Mouse (Mus musculus): ENCODE data around the gene Pex6.

DNA sequence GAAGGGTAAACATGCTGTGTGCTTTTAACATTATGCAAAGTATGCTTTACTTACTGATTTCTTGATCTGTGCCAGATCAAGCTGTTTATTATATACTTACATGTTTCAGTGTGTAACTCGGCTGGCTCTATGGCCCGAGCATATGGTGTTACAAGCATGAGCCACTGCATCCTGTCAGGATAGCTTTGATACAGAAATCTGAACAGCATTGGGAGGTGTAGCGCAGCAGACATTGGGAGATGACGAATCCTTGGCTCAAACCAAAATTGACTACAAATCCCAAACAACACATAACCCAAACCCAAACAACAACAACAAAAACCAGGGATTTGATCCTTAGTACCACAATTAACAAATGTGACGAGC lies 60.8 kb downstream of the Pex6 start:
- no peak for TF ChIP-seq ELF1 (IDR thresholded peaks at IDR 0.05; ENCODE audit: low read depth, low read length)
- no peak for TF ChIP-seq UBTF (IDR thresholded peaks at IDR 0.05; ENCODE audit: low read depth, low read length)
- TF ChIP-seq CTCF (conservative IDR thresholded peaks at IDR 0.05 in 1 of 2, IDR thresholded peaks at IDR 0.05 in 1 of 2; ENCODE audit: low read depth in 2 of 2, low read length in 2 of 2) = no peak
- TF ChIP-seq ZC3H11A (IDR thresholded peaks at IDR 0.05; ENCODE audit: low read depth, low read length) = no peak
- TF ChIP-seq ZNF384 (IDR thresholded peaks at IDR 0.05; ENCODE audit: low read depth, low read length) = no peak

Measured in CH12.LX (cell line).